Mouse (Mus musculus) erythroid progenitor cell, adult 5-6 weeks (primary cell): ENCODE measurements at regions not wholly inside any gene's neighbourhood (a gene's known extent, or its start where the extent isn't known, plus 50 kb on each side); places are given as distances from the start of the nearest gene placed in this dataset.
A peak's percentile ranks its signal among the peaks of the same experiment; 100 is the strongest.

Experiments used
- ATAC-seq: replicated peaks from 2 replicates; pipeline ENCODE4 v1.8.0; 2016; ENCODE audit warnings: moderate number of reproducible peaks, mild to moderate bottlenecking, moderate TSS enrichment, inconsistent platforms; ENCODE audit not compliant: poor library complexity, low FRiP score, severe bottlenecking

DNA sequence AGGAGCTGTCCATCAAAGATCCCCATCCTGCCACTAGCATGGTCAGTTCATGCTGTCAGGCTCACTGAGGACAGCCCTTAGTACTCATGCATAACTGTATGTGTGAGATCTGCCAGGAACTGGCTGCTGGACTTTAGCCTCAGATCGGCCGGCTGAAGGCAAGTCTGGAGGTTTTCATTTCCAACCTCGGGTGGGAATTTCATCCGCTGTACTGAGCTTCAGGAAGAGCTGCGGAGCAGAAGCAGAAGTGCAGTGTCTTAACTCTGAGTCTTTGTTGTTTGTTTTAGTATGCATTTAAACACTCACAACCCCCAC lies 99.6 kb upstream of the Ccnd2 start:
- ATAC-seq = no peak

DNA sequence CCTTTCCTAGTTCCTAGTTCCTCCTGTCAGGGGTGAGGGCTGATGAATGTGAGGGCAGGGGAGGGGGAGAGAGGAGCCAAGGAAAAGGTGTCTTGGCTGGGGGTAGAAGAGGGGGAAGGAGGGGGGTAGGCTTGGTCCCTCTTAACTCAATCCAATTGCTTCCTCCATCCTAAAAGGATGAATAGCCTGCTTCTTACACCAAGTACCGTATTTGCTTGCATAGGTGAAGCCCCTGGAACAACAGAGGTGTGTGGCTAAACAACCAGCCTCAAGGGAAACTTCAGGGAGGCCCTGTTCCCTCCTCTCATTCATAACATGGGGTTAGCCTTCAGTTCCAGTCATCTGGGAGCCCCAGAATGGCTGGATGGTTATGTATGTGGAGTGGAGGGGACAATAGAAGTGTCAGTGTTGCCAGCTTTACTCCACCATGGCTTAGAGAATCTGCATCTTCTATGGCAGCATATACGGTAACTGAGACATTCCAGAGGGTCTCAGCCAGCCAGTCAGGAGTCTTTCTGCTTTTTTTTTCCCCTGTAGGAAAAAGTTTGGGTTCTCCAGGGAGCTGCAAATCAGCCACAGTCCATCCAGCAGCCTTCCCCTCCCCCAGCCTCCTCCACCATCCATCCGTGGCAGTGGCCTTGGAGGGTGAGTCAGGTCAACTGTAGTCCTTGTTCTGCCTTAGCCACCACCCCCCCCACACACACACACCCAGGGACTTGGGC lies 100.2 kb upstream of the Ccnd2 start:
- ATAC-seq = no peak

DNA sequence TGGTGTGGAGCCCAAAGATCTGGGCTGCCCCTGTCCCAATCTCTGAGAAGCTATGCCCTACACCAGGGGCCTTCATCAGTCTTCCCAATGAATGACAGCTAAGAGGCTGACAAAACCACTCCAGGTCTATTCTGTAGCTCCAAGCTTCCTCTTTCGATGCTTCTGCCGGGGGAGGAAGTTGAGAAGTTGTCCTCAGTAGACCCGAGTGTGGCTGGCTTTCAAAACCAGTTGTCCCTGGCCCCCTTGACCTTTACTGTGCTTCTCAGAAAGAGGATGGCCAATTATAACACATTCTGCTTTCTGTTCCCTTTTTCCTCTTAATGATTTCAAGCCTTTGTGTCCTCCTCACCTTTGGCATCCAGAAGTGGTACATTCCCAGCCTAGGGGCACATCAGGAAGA lies 101.9 kb upstream of the Ccnd2 start:
- ATAC-seq = no peak

DNA sequence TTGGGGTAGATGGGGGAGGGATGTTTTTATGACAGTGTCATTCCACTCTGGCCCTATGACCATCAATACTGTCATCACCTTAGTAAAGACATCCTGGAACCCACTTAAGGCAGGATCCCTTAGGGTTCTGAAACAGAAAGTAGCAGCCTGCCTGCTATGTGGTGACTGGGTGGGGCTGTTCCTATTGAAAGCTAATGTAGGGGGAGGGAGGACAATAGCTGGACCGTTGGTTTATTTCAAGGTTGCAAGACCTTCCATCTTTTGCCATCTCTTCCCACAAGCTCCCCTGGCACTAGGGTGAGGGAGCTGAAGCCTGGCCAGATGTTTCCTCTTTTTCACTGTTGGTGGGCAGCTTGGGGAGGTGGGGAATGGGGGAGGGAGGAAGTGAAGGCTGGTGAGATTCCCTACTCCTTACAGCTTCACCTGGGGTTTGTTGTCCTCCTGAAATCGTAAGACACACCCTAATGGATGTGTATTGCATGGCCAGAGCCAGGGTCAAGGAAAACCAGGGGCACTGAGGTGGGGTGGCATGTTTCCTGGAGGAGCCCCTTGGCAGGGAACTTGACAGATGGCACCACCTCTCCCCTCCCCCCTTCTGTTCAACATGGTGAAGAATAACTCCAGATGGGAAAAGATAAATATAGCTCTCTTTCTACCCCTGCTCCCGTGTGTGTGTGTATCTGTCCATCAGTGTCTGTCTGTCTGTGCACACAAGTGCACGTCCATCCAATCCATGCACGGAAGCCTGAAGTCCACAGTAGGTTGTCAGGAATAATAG lies 112.1 kb upstream of the Ccnd2 start:
- ATAC-seq = no peak

DNA sequence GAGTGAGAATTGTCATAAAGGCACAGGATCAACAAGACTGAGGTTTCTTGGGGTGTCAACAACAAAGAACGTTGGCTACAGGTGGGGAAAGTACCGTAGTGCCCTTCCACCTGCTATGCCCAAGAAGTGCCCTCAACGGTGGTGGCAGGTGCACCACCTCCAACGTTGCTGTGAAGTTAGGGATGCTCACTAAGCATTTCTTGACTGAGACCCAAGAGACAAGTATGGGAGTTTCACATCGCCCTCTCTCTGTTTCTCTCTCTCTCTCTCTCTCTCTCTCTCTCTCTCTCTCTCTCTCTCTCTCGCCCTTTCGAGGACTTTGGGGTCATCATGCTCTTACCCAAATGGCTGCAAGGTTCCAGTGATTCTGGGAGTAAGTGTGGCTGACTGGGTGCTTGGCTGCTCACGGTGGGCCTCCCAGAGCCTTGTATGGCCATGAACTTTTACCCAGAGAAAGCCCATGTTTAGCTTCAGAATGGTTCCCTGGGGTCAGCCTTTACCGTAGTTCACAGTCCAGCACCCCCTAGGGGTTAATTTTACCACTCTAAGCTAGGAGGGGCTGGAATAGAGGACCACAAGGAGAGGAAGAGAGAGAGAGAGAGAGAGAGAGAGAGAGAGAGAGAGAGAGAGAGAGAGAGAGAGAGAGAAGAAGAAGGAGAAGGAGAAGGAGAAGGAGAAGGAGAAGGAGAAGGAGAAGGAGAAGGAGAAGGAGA lies 113.2 kb upstream of the Ccnd2 start:
- ATAC-seq = no peak

DNA sequence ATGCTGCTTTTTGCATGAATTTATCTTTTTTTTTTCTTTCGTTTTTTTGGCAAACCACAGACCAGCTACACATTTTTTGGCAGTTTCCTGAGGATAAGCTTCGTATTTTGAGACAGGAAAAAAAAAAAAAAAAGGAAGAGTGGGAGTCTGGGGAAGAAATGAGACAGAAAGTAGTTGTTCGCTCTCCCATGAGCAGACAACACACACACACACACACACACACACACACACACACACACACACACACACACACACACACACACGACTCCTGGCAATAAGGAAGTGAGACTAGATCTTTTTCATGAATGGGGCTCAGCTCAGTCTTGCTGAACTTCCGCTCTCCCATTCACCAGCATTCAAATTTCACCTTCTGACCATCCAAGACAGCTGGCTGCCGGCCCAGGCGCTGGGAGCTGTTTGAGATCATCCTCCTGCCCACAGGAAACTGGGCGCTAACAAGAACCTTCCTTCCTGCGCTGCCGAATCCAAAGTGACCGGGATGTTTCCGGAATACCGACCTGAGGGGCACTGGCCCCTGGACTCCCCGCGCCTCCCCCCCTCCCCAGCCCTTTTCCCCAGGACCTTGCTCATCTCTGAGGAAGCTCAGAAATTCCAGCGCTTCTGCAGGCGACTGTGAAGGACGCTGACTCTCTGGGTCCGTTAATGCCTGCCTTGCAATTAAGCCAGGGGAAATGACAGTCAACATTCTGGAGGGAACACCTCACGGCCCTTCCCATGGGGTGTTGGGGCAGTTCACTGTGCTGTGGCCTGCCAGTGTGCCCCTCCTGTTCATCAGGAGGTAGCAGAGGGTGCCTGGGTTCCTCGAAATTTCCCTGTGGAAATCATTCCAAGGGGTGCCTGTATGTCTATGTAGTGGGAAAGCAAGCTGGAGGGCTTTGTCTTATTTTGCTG lies 114.2 kb upstream of the Ccnd2 start:
- ATAC-seq = no peak

DNA sequence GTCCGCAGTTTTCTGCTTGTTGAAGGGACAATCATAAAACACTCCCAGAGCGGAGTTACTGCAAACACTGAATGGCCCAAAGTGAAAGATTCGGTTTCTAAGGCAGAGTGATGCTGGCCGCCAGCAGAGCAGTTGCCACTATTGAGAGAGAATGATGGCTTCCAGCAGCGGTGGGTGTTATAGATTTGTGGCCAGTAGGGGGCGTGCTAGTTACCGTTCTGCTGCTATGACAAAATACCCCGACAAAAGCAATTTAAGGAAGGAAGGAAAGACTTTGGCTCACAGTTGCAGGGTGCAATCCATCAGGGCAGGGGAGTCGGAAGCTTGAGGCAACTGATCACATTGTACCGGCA lies 114.8 kb upstream of the Ccnd2 start:
- ATAC-seq = peak; percentile 63

DNA sequence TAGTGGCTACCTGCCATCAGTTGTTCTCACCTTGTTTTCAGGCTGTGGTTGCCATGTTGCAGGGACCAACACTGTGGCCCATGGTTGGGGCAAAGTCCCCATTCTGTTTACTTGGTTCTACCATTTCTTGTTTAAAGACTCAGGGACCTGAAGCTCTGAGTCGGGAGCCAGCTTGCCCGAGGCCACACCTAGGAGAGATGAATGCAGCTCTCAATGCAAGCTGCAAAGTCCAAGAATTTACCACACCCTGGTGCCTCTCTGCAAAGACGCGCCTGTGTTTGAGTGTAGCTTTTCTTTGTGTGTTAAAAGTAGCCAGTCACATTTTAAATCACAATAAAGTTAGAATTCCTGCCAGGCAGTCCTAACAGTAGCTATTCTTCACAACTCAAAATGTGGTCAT lies 117.0 kb upstream of the Ccnd2 start:
- ATAC-seq = no peak

DNA sequence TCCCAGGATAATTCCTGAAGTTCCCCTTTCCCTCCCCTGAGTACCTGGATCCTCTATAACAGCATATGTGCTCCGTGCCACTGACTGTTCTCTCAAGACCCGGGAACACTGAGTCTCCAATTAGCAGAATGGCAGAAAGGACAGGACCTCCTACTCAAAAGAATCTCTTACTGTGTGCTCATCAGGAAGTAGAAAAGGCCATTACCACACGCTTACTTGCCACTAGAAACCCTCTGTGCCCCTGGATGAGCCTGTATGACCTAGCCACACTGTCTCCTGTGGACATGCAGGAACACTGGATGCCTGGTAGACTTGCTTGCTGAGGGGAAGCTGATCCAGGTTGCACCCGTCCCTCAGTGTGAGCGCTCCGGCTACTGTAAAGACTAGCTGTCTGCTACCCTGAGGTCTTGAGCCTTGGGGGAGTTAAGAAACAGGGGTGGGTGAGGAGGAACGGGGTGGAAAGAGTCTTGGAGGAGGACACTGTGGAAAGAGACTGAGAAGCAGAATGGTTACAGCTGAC lies 117.6 kb upstream of the Ccnd2 start:
- ATAC-seq = no peak

DNA sequence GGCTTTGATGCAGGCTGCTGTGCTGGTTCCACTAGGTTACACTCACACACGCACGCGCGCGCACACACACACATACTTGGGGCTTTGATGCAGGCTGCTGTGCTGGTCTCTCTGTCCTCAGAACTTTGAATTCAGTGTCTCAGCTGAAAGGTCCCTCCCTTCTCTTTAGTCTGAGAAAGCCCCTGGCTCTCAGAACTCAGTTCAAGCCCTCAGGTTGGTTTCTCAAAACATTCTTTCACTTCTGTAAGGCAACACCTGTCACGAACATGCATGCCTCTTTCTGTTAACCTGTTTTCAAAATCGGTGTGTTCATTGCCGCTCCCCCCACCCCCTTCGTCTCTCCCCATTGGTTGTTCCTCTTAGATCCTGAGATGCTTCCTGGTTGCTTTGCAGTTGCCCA lies 118.8 kb upstream of the Ccnd2 start:
- no peak for ATAC-seq

DNA sequence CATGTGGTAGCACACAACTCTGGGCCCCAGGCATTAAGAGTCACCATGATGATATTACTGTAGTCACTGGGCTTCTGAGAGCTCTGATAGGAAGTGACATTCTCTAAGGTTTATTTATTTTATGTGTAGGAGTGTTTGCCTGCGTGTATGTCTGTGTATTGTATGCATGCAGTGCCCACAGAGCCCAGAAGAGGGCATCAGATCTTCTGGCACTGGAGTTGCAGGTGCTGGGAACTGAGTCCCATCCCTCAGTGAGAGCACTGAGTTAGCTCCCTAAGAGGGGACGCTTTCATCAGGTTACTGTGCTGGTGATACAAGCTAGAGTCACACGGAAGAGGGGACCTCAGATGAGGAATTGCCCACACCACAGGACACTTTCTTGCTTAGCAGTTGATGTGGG lies 119.4 kb upstream of the Ccnd2 start:
- ATAC-seq = no peak

DNA sequence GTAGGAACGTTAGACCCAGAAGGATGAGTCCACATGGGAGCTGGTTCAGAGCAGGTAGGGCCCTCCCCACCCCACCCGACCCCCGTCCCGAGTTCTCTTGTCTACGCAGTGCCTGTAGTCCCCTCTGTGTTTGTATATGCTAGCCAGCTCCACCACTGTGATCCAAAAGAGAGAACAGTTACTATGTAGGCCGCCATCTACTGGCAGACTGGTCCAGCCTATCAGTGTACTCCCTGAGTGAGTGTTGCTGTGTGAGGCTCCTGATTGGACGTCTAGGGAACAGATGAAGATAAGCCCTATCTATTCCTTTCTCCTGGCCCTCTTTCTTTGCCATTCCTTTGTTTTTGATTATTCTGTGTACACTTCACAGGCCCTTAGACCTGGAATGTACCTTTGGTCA lies 120.6 kb upstream of the Ccnd2 start:
- ATAC-seq = no peak

DNA sequence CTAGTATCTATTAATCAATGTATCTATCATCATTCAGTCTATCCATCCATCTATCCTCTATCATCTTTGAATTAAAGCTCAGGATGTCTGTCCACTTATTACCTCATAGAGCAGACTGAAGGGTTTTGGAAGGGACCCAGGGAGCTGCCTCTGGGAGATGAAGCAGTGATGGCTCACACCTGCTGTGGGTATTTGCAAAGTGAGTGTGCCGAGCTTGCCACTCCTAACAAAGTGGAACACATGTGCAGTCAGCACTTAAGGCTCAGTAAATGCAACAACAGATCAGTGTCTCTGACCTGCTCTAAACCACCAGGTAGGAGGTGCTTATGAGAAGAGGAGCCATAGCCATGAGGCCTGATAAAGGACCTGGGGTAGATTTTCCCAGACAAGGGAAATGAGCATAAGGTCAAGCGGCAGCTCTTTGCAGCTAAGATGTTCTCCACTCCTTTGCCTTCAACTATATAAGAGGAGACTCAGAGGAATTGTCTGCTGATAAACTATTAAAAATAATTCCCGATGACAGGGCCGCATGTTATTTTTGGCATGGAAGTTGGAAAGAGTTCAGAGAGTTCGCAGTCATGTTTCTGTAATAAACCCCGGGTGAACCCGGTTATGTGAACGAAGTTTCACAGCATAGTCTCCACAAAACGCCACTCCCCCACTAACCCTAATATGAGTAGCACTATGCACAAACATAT lies 122.9 kb upstream of the Ccnd2 start:
- ATAC-seq = no peak

DNA sequence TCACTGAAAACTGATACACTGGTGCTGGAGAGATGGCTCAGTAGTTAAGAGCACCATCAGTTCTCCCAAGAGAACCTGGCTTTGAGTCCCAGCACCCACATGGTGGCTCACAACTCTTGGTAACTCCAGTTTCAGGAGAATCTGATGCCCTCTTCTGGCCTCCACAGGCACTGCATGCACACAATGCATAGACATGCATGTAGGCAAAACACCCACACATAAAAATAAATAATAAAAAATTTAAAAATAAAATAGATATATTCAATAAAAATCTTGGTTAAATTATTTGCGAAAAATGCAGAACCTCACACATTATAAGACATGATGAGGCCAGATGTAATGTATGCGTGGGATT lies 123.4 kb upstream of the Ccnd2 start:
- no peak for ATAC-seq

DNA sequence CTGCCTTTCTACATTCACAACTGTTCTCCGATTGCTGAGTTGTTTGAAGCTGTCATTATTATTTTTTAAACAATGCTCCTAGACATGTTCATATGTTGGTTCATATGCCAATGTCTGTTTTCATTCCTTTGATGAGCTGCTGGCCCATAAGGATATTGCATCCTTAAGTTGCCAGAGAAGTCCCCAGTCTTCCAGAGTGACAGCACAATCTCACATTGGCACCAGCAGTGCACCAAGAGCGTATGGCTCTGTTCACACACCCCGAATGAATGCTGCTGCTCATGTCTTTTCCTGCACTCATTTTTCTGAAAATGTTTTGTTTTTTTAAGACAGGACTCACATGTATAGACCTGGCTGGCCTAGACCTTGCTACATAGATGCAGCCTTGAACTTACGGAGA lies 124.4 kb upstream of the Ccnd2 start:
- no peak for ATAC-seq

DNA sequence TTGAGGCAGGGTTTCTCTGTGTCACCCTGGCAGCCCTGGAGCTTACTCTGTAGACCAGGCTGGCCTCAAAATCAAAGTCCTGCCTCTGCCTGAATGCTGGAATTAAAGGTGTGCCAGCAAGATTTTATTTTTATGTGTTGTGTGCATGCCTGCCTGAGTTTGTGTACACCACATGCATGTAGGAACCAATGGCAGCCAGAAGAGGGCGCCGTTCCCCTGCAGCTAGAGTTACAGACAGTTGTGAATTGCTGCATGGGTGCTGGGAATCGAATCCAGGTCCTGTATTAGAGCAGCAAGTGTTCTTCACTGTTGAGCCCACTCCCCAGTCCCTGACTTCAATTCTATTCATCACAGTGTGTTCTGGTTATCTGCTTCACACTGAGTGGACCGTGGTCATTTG lies 126.4 kb upstream of the Ccnd2 start:
- no peak for ATAC-seq

DNA sequence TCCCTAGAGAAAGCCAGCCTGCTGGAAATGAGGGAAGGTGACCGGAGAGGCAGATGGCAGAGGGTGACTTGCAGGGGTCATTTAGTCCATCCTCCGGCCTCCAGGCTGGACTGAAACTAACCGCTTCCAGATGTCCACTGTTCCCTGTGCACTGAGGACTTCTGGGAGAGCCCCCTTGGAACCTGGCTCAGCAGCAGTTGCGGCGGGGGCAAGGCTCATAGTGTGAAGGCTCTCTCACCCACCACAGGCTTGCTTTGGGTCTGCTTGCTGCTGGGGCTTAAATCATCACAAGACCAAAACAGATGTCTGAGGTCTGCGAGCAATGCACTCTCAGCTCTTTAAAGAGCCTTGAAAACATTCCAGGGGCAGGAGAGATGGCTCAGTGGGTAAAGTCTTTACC lies 132.2 kb upstream of the Ccnd2 start:
- ATAC-seq = no peak

DNA sequence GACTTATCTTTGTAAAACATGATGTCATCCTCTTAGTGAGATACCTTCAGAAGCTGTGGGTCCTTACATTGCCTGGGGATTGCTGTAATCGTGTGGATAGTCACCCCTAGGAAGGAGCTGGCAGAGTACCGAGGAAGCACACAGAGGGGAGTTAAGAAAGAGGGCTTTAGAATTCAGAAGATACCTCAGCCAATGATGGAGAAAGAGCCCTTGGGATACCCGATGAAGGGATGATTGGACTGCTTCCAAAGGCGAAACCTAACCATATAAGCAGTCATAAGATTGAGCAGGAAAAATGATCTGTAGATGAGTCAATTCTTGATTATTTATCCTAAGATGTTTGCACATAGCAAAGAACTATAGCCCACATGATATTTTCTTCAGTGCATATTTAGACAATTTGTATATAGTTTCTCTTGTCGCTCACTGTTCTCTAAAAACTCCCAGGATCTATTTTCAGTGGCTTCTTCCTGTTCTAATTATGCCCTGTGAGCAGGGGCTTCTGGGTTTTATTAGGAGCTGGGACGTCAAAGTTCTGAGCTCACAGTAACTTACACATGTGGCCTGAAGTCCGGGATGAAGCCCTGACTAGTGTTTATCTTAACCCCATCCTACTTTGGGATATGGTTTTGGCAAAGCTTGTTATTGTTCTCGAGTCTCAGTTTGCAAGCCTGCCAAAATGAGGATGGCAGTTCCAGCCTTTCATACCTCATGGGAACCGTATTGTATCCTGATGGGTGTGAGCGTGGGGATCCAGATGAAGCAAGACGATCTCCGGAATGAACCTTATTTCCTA lies 134.9 kb upstream of the Ccnd2 start:
- ATAC-seq = no peak

DNA sequence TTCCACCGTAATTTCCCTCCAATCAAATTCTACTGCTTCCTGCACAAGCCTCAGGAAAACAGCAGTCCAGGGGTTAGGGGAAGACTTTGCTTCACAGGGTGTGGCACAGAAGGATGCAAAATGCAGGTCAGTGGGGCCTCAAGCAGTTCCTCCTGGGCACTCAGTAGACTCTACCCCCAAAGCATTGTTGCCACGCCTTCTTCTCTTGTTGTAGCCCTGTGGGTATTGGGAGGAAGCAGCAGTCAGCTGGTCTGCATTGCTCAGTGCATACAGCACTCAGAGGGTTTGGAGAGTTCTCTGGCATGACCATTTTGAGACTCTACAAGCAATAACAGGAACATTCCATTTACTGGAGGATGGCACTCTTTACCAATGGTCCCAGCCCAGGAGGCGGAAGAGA lies 137.0 kb upstream of the Ccnd2 start:
- ATAC-seq = no peak
